Mouse (Mus musculus) right cerebral cortex, adult 2 months (tissue): ENCODE results near the gene Lrrc59.
"Not testable (repeated sequence)": the region's sequence is repeated elsewhere in the genome, so short reads cannot be mapped to it uniquely, and the experiment has no call there.

Experiments used
- DNase-seq, 2 experiments: peaks; one replicate each; pipeline ENCODE4 v3.0.0; 2021 to 2022; ENCODE audit warnings: low spot score in 2 of 2

The Lrrc59 gene

GRCm38 (mm10) chr11:94630199-94631011 lies 838 bp downstream of the Lrrc59 start:
- peak; percentile 14 to 28 for DNase-seq

- DNase-seq = no peak
Measured at GRCm38 (mm10) chr11:94631969-94632368, 2.4 kb downstream of the Lrrc59 start.

GRCm38 (mm10) chr11:94632988-94633387 lies 3.4 kb downstream of the Lrrc59 start:
- DNase-seq = no peak

GRCm38 (mm10) chr11:94634431-94634830 lies 4.9 kb downstream of the Lrrc59 start:
- DNase-seq = no peak

GRCm38 (mm10) chr11:94644461-94645219 lies 15.1 kb downstream of the Lrrc59 start:
- peak; percentile 56 to 57 for DNase-seq

- no peak for DNase-seq
Measured at GRCm38 (mm10) chr11:94646457-94646856, 16.9 kb downstream of the Lrrc59 start.

GRCm38 (mm10) chr11:94651241-94651640 lies 21.7 kb downstream of the Lrrc59 start:
- not testable (repeated sequence) for DNase-seq

GRCm38 (mm10) chr11:94652973-94653372 lies 23.4 kb downstream of the Lrrc59 start:
- no peak for DNase-seq

GRCm38 (mm10) chr11:94653663-94654436 lies 24.3 kb downstream of the Lrrc59 start, which contains the start of the genes Mrpl27 and Eme1:
Gene Mrpl27 (plus strand): TSS chr11:94653767.
Gene Eme1 (minus strand): TSS chr11:94653964.
- DNase-seq = peak; percentile 86 to 91

- no peak for DNase-seq
Measured at GRCm38 (mm10) chr11:94661344-94661743, 31.8 kb downstream of the Lrrc59 start.

GRCm38 (mm10) chr11:94665281-94665680 lies 35.7 kb downstream of the Lrrc59 start:
- DNase-seq = no peak

GRCm38 (mm10) chr11:94674984-94675383 lies 45.4 kb downstream of the Lrrc59 start:
- DNase-seq = peak in 1 of 2 experiments; percentile 29

GRCm38 (mm10) chr11:94675446-94675845 lies 45.9 kb downstream of the Lrrc59 start:
- DNase-seq = no peak

- no peak for DNase-seq
Measured at GRCm38 (mm10) chr11:94676308-94676707, 46.7 kb downstream of the Lrrc59 start.

GRCm38 (mm10) chr11:94676754-94677606 lies 47.4 kb downstream of the Lrrc59 start, which contains the start of gene Xylt2:
Gene Xylt2 (minus strand): TSS chr11:94677515.
- DNase-seq = peak; percentile 84 to 86

GRCm38 (mm10) chr11:94677607-94678145 lies 48.1 kb downstream of the Lrrc59 start:
- DNase-seq = no peak

- no peak for DNase-seq
Measured at GRCm38 (mm10) chr11:94680639-94681038, 51.1 kb downstream of the Lrrc59 start.

GRCm38 (mm10) chr11:94681640-94682039 lies 52.1 kb downstream of the Lrrc59 start:
- DNase-seq = no peak

- DNase-seq = no peak
Measured at GRCm38 (mm10) chr11:94682427-94682826, 52.9 kb downstream of the Lrrc59 start.

- no peak for DNase-seq
Measured at GRCm38 (mm10) chr11:94687178-94687577, 57.6 kb downstream of the Lrrc59 start.

- not testable (repeated sequence) for DNase-seq
Measured at GRCm38 (mm10) chr11:94692502-94692901, 62.9 kb downstream of the Lrrc59 start.
